Mouse (Mus musculus) spleen, postnatal 14 days (tissue): Measurements from ENCODE around the gene Rpl35.

Experiments
- DNase-seq, 2 experiments: peaks; one replicate each; pipeline ENCODE4 v3.0.0; 2021 to 2022; ENCODE audit warnings: low spot score in 2 of 2

Rpl35 gene

GRCm38 (mm10) chr2:38997386-38998374 is 7.7 kb downstream of the Rpl35 start, which contains the start of gene Wdr38:
Wdr38 (plus strand) TSS chr2:38997476.
- peak; percentile 72 to 83 for DNase-seq

GRCm38 (mm10) chr2:38992452-38992851 is 13.0 kb downstream of the Rpl35 start:
- no peak for DNase-seq

GRCm38 (mm10) chr2:38992004-38992403 is 13.4 kb downstream of the Rpl35 start:
- DNase-seq = no peak

- no peak for DNase-seq
Observed at GRCm38 (mm10) chr2:38988929-38989328, 16.5 kb downstream of the Rpl35 start.

- DNase-seq = no peak
Observed at GRCm38 (mm10) chr2:38987803-38988510, 17.5 kb downstream of the Rpl35 start.

GRCm38 (mm10) chr2:38987371-38987770 is 18.1 kb downstream of the Rpl35 start:
- no peak for DNase-seq

- no peak for DNase-seq
Observed at GRCm38 (mm10) chr2:38986580-38986979, 18.8 kb downstream of the Rpl35 start.

GRCm38 (mm10) chr2:38983456-38983855 is 22.0 kb downstream of the Rpl35 start:
- no peak for DNase-seq

- DNase-seq = no peak
Observed at GRCm38 (mm10) chr2:38977837-38978236, 27.6 kb downstream of the Rpl35 start.

- DNase-seq = no peak
Observed at GRCm38 (mm10) chr2:38975941-38976805, 29.3 kb downstream of the Rpl35 start.

GRCm38 (mm10) chr2:38975181-38975580 is 30.2 kb downstream of the Rpl35 start:
- no peak for DNase-seq

GRCm38 (mm10) chr2:38974171-38974570 is 31.3 kb downstream of the Rpl35 start:
- no peak for DNase-seq

- no peak for DNase-seq
Observed at GRCm38 (mm10) chr2:38973701-38974100, 31.7 kb downstream of the Rpl35 start.

- no peak for DNase-seq
Observed at GRCm38 (mm10) chr2:38973223-38973622, 32.2 kb downstream of the Rpl35 start.

- DNase-seq = no peak
Observed at GRCm38 (mm10) chr2:38970057-38970456, 35.4 kb downstream of the Rpl35 start.

- no peak for DNase-seq
Observed at GRCm38 (mm10) chr2:38969650-38970049, 35.8 kb downstream of the Rpl35 start.

GRCm38 (mm10) chr2:38964198-38964597 is 41.2 kb downstream of the Rpl35 start:
- DNase-seq = no peak

- no peak for DNase-seq
Observed at GRCm38 (mm10) chr2:38957671-38958223, 47.7 kb downstream of the Rpl35 start.

GRCm38 (mm10) chr2:38956062-38956461 is 49.4 kb downstream of the Rpl35 start:
- DNase-seq = no peak

GRCm38 (mm10) chr2:38953152-38953883 is 52.1 kb downstream of the Rpl35 start:
- no peak for DNase-seq
